Mouse (Mus musculus): ENCODE data around the gene Nalcn.
"Not testable (repeated sequence)": the region's sequence is repeated elsewhere in the genome, so short reads cannot be mapped to it uniquely, and the experiment has no call there.

- not testable (repeated sequence) for TF ChIP-seq EP300 (optimal IDR thresholded peaks at IDR 0.05); CTCF (IDR thresholded peaks at IDR 0.05; ENCODE audit: low read depth)
Observed at GRCm38 (mm10) chr14:123671076-123671475, 44.1 kb upstream of the Nalcn start.
